Mouse (Mus musculus) macrophage (primary cell): ENCODE results near the gene Ralgps1. TPM values are rescaled to one million over a fixed set of nuclear protein-coding genes. Genes with fewer than 3 reads are reported as not detected.

Experiments
- H3K27ac ChIP-seq: fragments of 350-480 bp; formaldehyde crosslinking; 2 replicates; pipeline ENCODE4 v1.9.0; 2021
- H3K36me3 ChIP-seq: fragments of 350-480 bp; formaldehyde crosslinking; 2 replicates; pipeline ENCODE4 v1.9.0; 2021; ENCODE audit errors: inconsistent target
- H3K4me3 ChIP-seq: fragments of 350-480 bp; formaldehyde crosslinking; 2 replicates; pipeline ENCODE4 v1.9.0; 2021; ENCODE audit errors: inconsistent target
- H3K79me2 ChIP-seq: fragments of 350-480 bp; formaldehyde crosslinking; 2 replicates; pipeline ENCODE4 v1.9.0; 2021; ENCODE audit errors: inconsistent target
- WGBS: methylation state at CpG from one replicate; pipeline ENCODE4 v1.1.7; 2026; ENCODE audit warnings: inconsistent platforms; ENCODE audit not compliant: missing documents; 5-methylcytosine and 5-hydroxymethylcytosine counted together
- polyA plus RNA-seq: library from polyadenylated mRNA; stranded (reverse); fragments of 250-400 nt; gene quantifications from 3 replicates; pipeline ENCODE4 v1.2.4, GENCODE M21; 2018; ENCODE audit warnings: inconsistent platforms

Gene Ralgps1
- polyA plus RNA-seq, 1 experiment from 2014 or later, result 2.3 TPM

- Histone ChIP-seq H3K4me3 (no peak overlapping the region), H3K79me2 (no peaks in the 10 kb centered on the region), H3K36me3 (no peaks in the 10 kb centered on the region), H3K27ac (no peak overlapping the region)
- WGBS, result 96% methylated on average over 2 of the region's 2 CpGs
Observed at GRCm38 (mm10) chr2:33321031-33321430, 50.3 kb downstream of the Ralgps1 start.

- WGBS, result 90% methylated on average over 3 of the region's 3 CpGs
- H3K36me3 ChIP-seq, result no peaks in the 10 kb centered on the region
- H3K4me3 ChIP-seq, result no peak overlapping the region
- H3K79me2 ChIP-seq, result no peaks in the 10 kb centered on the region
- H3K27ac ChIP-seq, result no peak overlapping the region
Observed at GRCm38 (mm10) chr2:33320568-33320967, 50.7 kb downstream of the Ralgps1 start.

- WGBS, result 100% methylated on average over 1 of the region's 1 CpGs
- no peak overlapping the region for H3K4me3 ChIP-seq
Observed at GRCm38 (mm10) chr2:33319934-33320333, 51.4 kb downstream of the Ralgps1 start.

GRCm38 (mm10) chr2:33319455-33319854 is 51.8 kb downstream of the Ralgps1 start:
- H3K27ac ChIP-seq, result no peak overlapping the region
- no peaks in the 10 kb centered on the region for H3K36me3 ChIP-seq
- no peak overlapping the region for H3K4me3 ChIP-seq
- H3K79me2 ChIP-seq, result no peaks in the 10 kb centered on the region
- 93% methylated on average over 5 of the region's 5 CpGs for WGBS

More at GRCm38 (mm10) chr2:33319934-33320333, 51.4 kb downstream of the Ralgps1 start:
- Histone ChIP-seq H3K27ac (no peak overlapping the region), H3K36me3 (no peaks in the 10 kb centered on the region), H3K79me2 (no peaks in the 10 kb centered on the region)

- Histone ChIP-seq H3K27ac (no peak overlapping the region), H3K36me3 (no peaks in the 10 kb centered on the region), H3K4me3 (no peak overlapping the region), H3K79me2 (no peaks in the 10 kb centered on the region)
- 83% methylated on average over 8 of the region's 8 CpGs for WGBS
Observed at GRCm38 (mm10) chr2:33318491-33318964, 52.8 kb downstream of the Ralgps1 start.

- no peaks in the 10 kb centered on the region for H3K79me2 ChIP-seq
- WGBS, result 49% methylated on average over 5 of the region's 7 CpGs
- no peak overlapping the region for H3K27ac ChIP-seq
- H3K36me3 ChIP-seq, result no peaks in the 10 kb centered on the region
- no peak overlapping the region for H3K4me3 ChIP-seq
Observed at GRCm38 (mm10) chr2:33316516-33316915, 54.8 kb downstream of the Ralgps1 start.

GRCm38 (mm10) chr2:33316063-33316405 is 55.3 kb downstream of the Ralgps1 start:
- H3K27ac ChIP-seq, result no peak overlapping the region
- no peak overlapping the region for H3K4me3 ChIP-seq
- no peaks in the 10 kb centered on the region for H3K36me3 ChIP-seq
- no peaks in the 10 kb centered on the region for H3K79me2 ChIP-seq
- 100% methylated on average over 1 of the region's 1 CpGs for WGBS

GRCm38 (mm10) chr2:33315233-33316062 is 55.8 kb downstream of the Ralgps1 start:
- no peak overlapping the region for H3K27ac ChIP-seq
- WGBS, result 93% methylated on average over 4 of the region's 4 CpGs
- no peaks in the 10 kb centered on the region for H3K36me3 ChIP-seq
- no peak overlapping the region for H3K4me3 ChIP-seq
- H3K79me2 ChIP-seq, result no peaks in the 10 kb centered on the region

- Histone ChIP-seq H3K4me3 (no peak overlapping the region), H3K36me3 (no peaks in the 10 kb centered on the region), H3K27ac (no peak overlapping the region), H3K79me2 (no peaks in the 10 kb centered on the region)
- WGBS, result 93% methylated on average over 9 of the region's 9 CpGs
Observed at GRCm38 (mm10) chr2:33309426-33309825, 61.9 kb downstream of the Ralgps1 start.

GRCm38 (mm10) chr2:33306565-33306964 is 64.7 kb downstream of the Ralgps1 start:
- Histone ChIP-seq H3K36me3 (no peaks in the 10 kb centered on the region), H3K79me2 (no peaks in the 10 kb centered on the region), H3K27ac (no peak overlapping the region), H3K4me3 (no peak overlapping the region)
- WGBS, result 92% methylated on average over 3 of the region's 3 CpGs

GRCm38 (mm10) chr2:33303416-33303947 is 67.8 kb downstream of the Ralgps1 start:
- WGBS, result 78% methylated on average over 11 of the region's 11 CpGs
- no peaks in the 10 kb centered on the region for H3K36me3 ChIP-seq

GRCm38 (mm10) chr2:33302828-33303227 is 68.5 kb downstream of the Ralgps1 start:
- WGBS, result 10% methylated on average over 4 of the region's 4 CpGs
- H3K4me3 ChIP-seq, result no peak overlapping the region
- H3K79me2 ChIP-seq, result no peaks in the 10 kb centered on the region
- no peaks in the 10 kb centered on the region for H3K36me3 ChIP-seq
- H3K27ac ChIP-seq, result no peak overlapping the region

More at GRCm38 (mm10) chr2:33303416-33303947, 67.8 kb downstream of the Ralgps1 start:
- no peak overlapping the region for H3K27ac ChIP-seq
- no peak overlapping the region for H3K4me3 ChIP-seq
- H3K79me2 ChIP-seq, result no peaks in the 10 kb centered on the region

- H3K27ac ChIP-seq, result no peak overlapping the region
- H3K36me3 ChIP-seq, result no peaks in the 10 kb centered on the region
- no peaks in the 10 kb centered on the region for H3K79me2 ChIP-seq
- no peak overlapping the region for H3K4me3 ChIP-seq
- 35% methylated on average over 3 of the region's 3 CpGs for WGBS
Observed at GRCm38 (mm10) chr2:33302405-33302804, 68.9 kb downstream of the Ralgps1 start.

GRCm38 (mm10) chr2:33300371-33301046 is 70.8 kb downstream of the Ralgps1 start:
- Histone ChIP-seq H3K27ac (no peak overlapping the region), H3K36me3 (no peaks in the 10 kb centered on the region), H3K79me2 (no peaks in the 10 kb centered on the region), H3K4me3 (no peak overlapping the region)
- 46% methylated on average over 3 of the region's 3 CpGs for WGBS

GRCm38 (mm10) chr2:33298928-33299327 is 72.4 kb downstream of the Ralgps1 start:
- Histone ChIP-seq H3K27ac (no peak overlapping the region), H3K79me2 (no peaks in the 10 kb centered on the region), H3K36me3 (no peaks in the 10 kb centered on the region), H3K4me3 (no peak overlapping the region)
- 65% methylated on average over 4 of the region's 4 CpGs for WGBS
